Comparison of ENCODE assay signal across 8 mouse cellular contexts in genomic region chr14:54516710-54517310, GRCm38 (mm10). TPM values are rescaled to one million over a fixed set of nuclear protein-coding genes. Genes with fewer than 3 reads are reported as not detected.
DNase-seq lines count a peak whose midpoint lies in the region; ATAC-seq and TF ChIP-seq lines count a peak whose summit lies in the region.

No protein-coding gene starts in this region.

- H3K4me3 ChIP-seq in layer of hippocampus, adult 2 months, result peak overlapping the region; percentile 72
- H3K4me3 ChIP-seq in embryonic facial prominence, embryonic 12.5 days, result peak overlapping the region; percentile 61
- peak overlapping the region; percentile 77 for H3K4me3 ChIP-seq in intestine, embryonic 14.5 days (ENCODE audit: low read depth, low read length)
- peak overlapping the region; percentile 69 for H3K4me3 ChIP-seq in neural tube, embryonic 12.5 days

- no peak for ATAC-seq in embryonic facial prominence, embryonic 12.5 days (ENCODE audit: insufficient number of reproducible peaks, insufficient read depth, low FRiP score, low TSS enrichment)
- ATAC-seq in intestine, embryonic 14.5 days (replicated peaks; ENCODE audit: low FRiP score, low TSS enrichment, low read depth), result peak; percentile 63
- peak; percentile 68 for ATAC-seq in neural tube, embryonic 12.5 days (ENCODE audit: low FRiP score, low read depth)

- 0 out of 2 replicates have a peak, but pooled peaks cover 4% of the 10 kb centered on the region for H3K9me3 ChIP-seq in embryonic facial prominence, embryonic 12.5 days
- peaks cover 8% of the 10 kb centered on the region; the same call in 1 of the 2 replicates for H3K9me3 ChIP-seq in intestine, embryonic 14.5 days (ENCODE audit: control insufficient read depth, low read length)
- H3K9me3 ChIP-seq in neural tube, embryonic 12.5 days, result peaks cover 7% of the 10 kb centered on the region; the same call in 1 of the 2 replicates

- H3K4me2 ChIP-seq in embryonic facial prominence, embryonic 12.5 days (replicated peaks), result peak overlapping the region; percentile 70
- peak overlapping the region; percentile 84 for H3K4me2 ChIP-seq in intestine, embryonic 14.5 days (ENCODE audit: low read length)
- H3K4me2 ChIP-seq in neural tube, embryonic 12.5 days (replicated peaks), result peak overlapping the region; percentile 77

- DNase-seq in layer of hippocampus, adult 2 months (ENCODE audit: low spot score in 2 of 2), result no peak
- no peak for DNase-seq in layer of hippocampus, postnatal 25 days (ENCODE audit: extremely low spot score in 1 of 2, low spot score in 1 of 2)
- peak; percentile 59 for DNase-seq in intestine, embryonic 14.5 days (ENCODE audit: low spot score)
- DNase-seq in adrenal gland, adult 8-10 months, result no peak
- no peak for DNase-seq in testis, postnatal 14 days (ENCODE audit: low spot score)
- DNase-seq in layer of hippocampus, postnatal 14 days (ENCODE audit: low spot score in 2 of 2), result no peak

- no peaks in the 10 kb centered on the region for H3K27me3 ChIP-seq in embryonic facial prominence, embryonic 12.5 days
- H3K27me3 ChIP-seq in intestine, embryonic 14.5 days (replicated peaks; ENCODE audit: control insufficient read depth, insufficient read depth, low read length), result no peaks in the 10 kb centered on the region
- H3K27me3 ChIP-seq in neural tube, embryonic 12.5 days (replicated peaks), result no peaks in the 10 kb centered on the region

- H3K27ac ChIP-seq in layer of hippocampus, adult 2 months, result peak overlapping the region; percentile 86
- no peak overlapping the region for H3K27ac ChIP-seq in embryonic facial prominence, embryonic 12.5 days
- peak overlapping the region; percentile 71 for H3K27ac ChIP-seq in intestine, embryonic 14.5 days (ENCODE audit: low read depth)
- H3K27ac ChIP-seq in neural tube, embryonic 12.5 days, result no peak overlapping the region; the same call in 1 of the 2 replicates

- H3K9ac ChIP-seq in embryonic facial prominence, embryonic 12.5 days, result peak overlapping the region; percentile 71
- H3K9ac ChIP-seq in intestine, embryonic 14.5 days (ENCODE audit: low read length), result peak overlapping the region; percentile 75
- peak overlapping the region; percentile 65 for H3K9ac ChIP-seq in neural tube, embryonic 12.5 days

- 4% methylated on average over 17 of the region's 17 CpGs for WGBS in embryonic facial prominence, embryonic 12.5 days
- WGBS in intestine, embryonic 14.5 days, result 6% methylated on average over 17 of the region's 17 CpGs
- WGBS in neural tube, embryonic 12.5 days, result 5% methylated on average over 17 of the region's 17 CpGs

- peaks cover 35% of the 10 kb centered on the region for H3K36me3 ChIP-seq in embryonic facial prominence, embryonic 12.5 days
- H3K36me3 ChIP-seq in intestine, embryonic 14.5 days (ENCODE audit: control insufficient read depth, insufficient read depth, low read length), result peaks cover 41% of the 10 kb centered on the region
- H3K36me3 ChIP-seq in neural tube, embryonic 12.5 days, result peaks cover 35% of the 10 kb centered on the region

- peaks cover 8% of the 10 kb centered on the region; the same call in 1 of the 2 replicates for H3K4me1 ChIP-seq in embryonic facial prominence, embryonic 12.5 days
- H3K4me1 ChIP-seq in intestine, embryonic 14.5 days (replicated peaks; ENCODE audit: control insufficient read depth, insufficient read depth, low read length), result peaks cover 15% of the 10 kb centered on the region
- peaks cover 14% of the 10 kb centered on the region for H3K4me1 ChIP-seq in neural tube, embryonic 12.5 days

- TF ChIP-seq CTCF in layer of hippocampus, adult 2 months (conservative IDR thresholded peaks at IDR 0.05), result no peak; the same call in 1 of the 2 replicates

RNA-seq across cellular contexts. Expression of gene Prmt5, which starts 0.5 kb away (rescaled TPM):
- total RNA-seq in layer of hippocampus, adult 2 months (2021), result 10 to 100 TPM; 47.3 to 53.6 TPM
- 10 to 100 TPM; 53.6 to 61.4 TPM for total RNA-seq in layer of hippocampus, postnatal 25 days (2021)
- 96.4 and 101 TPM in 2 replicates for polyA plus RNA-seq in embryonic facial prominence, embryonic 12.5 days (2016; fragmentation: Nextera tagmentation; extraction: Ambion mirVana)
- polyA plus RNA-seq in intestine, embryonic 14.5 days (2014; fragmentation: Nextera tagmentation; extraction: Ambion mirVana), result 89.6 and 99.5 TPM in 2 replicates
- 102 and 105 TPM in 2 replicates for polyA plus RNA-seq in neural tube, embryonic 12.5 days (2016; fragmentation: Nextera tagmentation; extraction: Ambion mirVana)
- 10 to 100 TPM; 48.4 to 53.6 (median 50.9) TPM for total RNA-seq in adrenal gland, adult 8-10 months (2022)
- total RNA-seq in layer of hippocampus, postnatal 14 days (2021), result 10 to 100 TPM; 74.9 to 75.2 TPM

RNA-seq across cellular contexts. Expression of gene Haus4, which starts 37.6 kb away (rescaled TPM):
- total RNA-seq in layer of hippocampus, adult 2 months (2021), result 1 to 10 TPM; 4.4 to 4.8 TPM
- 1 to 10 TPM; 2.4 to 3.9 TPM for total RNA-seq in layer of hippocampus, postnatal 25 days (2021)
- 50.5 and 52.3 TPM in 2 replicates for polyA plus RNA-seq in embryonic facial prominence, embryonic 12.5 days (2016; fragmentation: Nextera tagmentation; extraction: Ambion mirVana)
- polyA plus RNA-seq in intestine, embryonic 14.5 days (2014; fragmentation: Nextera tagmentation; extraction: Ambion mirVana), result 57.9 and 58.2 TPM in 2 replicates
- polyA plus RNA-seq in neural tube, embryonic 12.5 days (2016; fragmentation: Nextera tagmentation; extraction: Ambion mirVana), result 32.1 and 37.9 TPM in 2 replicates
- 10 to 100 TPM; 24.1 to 34.1 (median 29.4) TPM for total RNA-seq in adrenal gland, adult 8-10 months (2022)
- 1 to 10 TPM; 4.1 to 4.2 TPM for total RNA-seq in layer of hippocampus, postnatal 14 days (2021)

RNA-seq across cellular contexts. Expression of gene Rem2, which starts 40.9 kb away (rescaled TPM):
- 10 to 100 TPM; 23.9 to 24.0 TPM for total RNA-seq in layer of hippocampus, adult 2 months (2021)
- 10 to 100 TPM; 22.6 to 23.0 TPM for total RNA-seq in layer of hippocampus, postnatal 25 days (2021)
- 5.5 and 6.9 TPM in 2 replicates for polyA plus RNA-seq in embryonic facial prominence, embryonic 12.5 days (2016; fragmentation: Nextera tagmentation; extraction: Ambion mirVana)
- polyA plus RNA-seq in intestine, embryonic 14.5 days (2014; fragmentation: Nextera tagmentation; extraction: Ambion mirVana), result 2.9 and 3.7 TPM in 2 replicates
- 40.0 and 41.4 TPM in 2 replicates for polyA plus RNA-seq in neural tube, embryonic 12.5 days (2016; fragmentation: Nextera tagmentation; extraction: Ambion mirVana)
- 1 to 10 TPM in 1 of 4 experiments, under 1 TPM in 3; 0.25 to 1.9 (median 0.45) TPM for total RNA-seq in adrenal gland, adult 8-10 months (2022)
- total RNA-seq in layer of hippocampus, postnatal 14 days (2021), result 10 to 100 TPM; 31.3 to 33.2 TPM

RNA-seq across cellular contexts. Expression of gene Lrp10, which starts 52.9 kb away (rescaled TPM):
- total RNA-seq in layer of hippocampus, adult 2 months (2021), result 10 to 100 TPM; 28.5 to 30.3 TPM
- 10 to 100 TPM; 32.1 to 34.6 TPM for total RNA-seq in layer of hippocampus, postnatal 25 days (2021)
- 33.1 and 34.6 TPM in 2 replicates for polyA plus RNA-seq in embryonic facial prominence, embryonic 12.5 days (2016; fragmentation: Nextera tagmentation; extraction: Ambion mirVana)
- 43.7 and 50.7 TPM in 2 replicates for polyA plus RNA-seq in intestine, embryonic 14.5 days (2014; fragmentation: Nextera tagmentation; extraction: Ambion mirVana)
- polyA plus RNA-seq in neural tube, embryonic 12.5 days (2016; fragmentation: Nextera tagmentation; extraction: Ambion mirVana), result 34.9 and 37.5 TPM in 2 replicates
- 100 to 1,000 TPM; 119 to 147 (median 137) TPM for total RNA-seq in adrenal gland, adult 8-10 months (2022)
- total RNA-seq in layer of hippocampus, postnatal 14 days (2021), result 10 to 100 TPM; 40.3 to 45.1 TPM

Comparison
In these comparisons a context has a peak if more than half of its experiments do, and no peak if none do; other contexts are left out.
1. H3K27ac ChIP-seq: peak in layer of hippocampus, adult 2 months (single experiment) and intestine, embryonic 14.5 days (single experiment); none in embryonic facial prominence, embryonic 12.5 days (single experiment) and neural tube, embryonic 12.5 days (single experiment).
2. RNA of gene Haus4, which starts 37.6 kb away (total RNA-seq): 24.1 to 34.1 TPM in adrenal gland, adult 8-10 months; 4.4 to 4.8 TPM in layer of hippocampus, adult 2 months, 4.1 to 4.2 TPM in layer of hippocampus, postnatal 14 days and 2.4 to 3.9 TPM in layer of hippocampus, postnatal 25 days; every median in the first group is over 4 times any median in the second.
3. RNA of gene Rem2, which starts 40.9 kb away (total RNA-seq): 31.3 to 33.2 TPM in layer of hippocampus, postnatal 14 days, 23.9 to 24.0 TPM in layer of hippocampus, adult 2 months and 22.6 to 23.0 TPM in layer of hippocampus, postnatal 25 days; 0.25 to 1.9 TPM in adrenal gland, adult 8-10 months; every median in the first group is over 4 times any median in the second.
4. Peak in every context shown above with its lines, with median percentiles within 50 percentile points of each other: H3K4me3 ChIP-seq, H3K4me2 ChIP-seq and H3K9ac ChIP-seq.